Mouse (Mus musculus) hindbrain, embryonic 14.5 days (tissue): ENCODE measurements around the gene Snrk. TPM values are rescaled to one million over a fixed set of nuclear protein-coding genes. Genes with fewer than 3 reads are reported as not detected.

ENCODE experiments used
- ATAC-seq: fragments of 200-750 bp; cut with Nextera tagmentation; 2 replicates; pipeline ENCODE4 v1.8.0; 2017; ENCODE audit warnings: moderate number of reproducible peaks, mild to moderate bottlenecking, moderate TSS enrichment, moderate library complexity; ENCODE audit not compliant: low FRiP score
- DNase-seq: peaks from one replicate; pipeline ENCODE4 v3.0.0-alpha.2; 2015; ENCODE audit warnings: low spot score
- H3K27ac ChIP-seq: fragments of 300-500 bp; sonication (generic); 2 replicates; pipeline ENCODE4 v1.5.1; 2014; ENCODE audit warnings: mild to moderate bottlenecking, moderate library complexity
- H3K27me3 ChIP-seq: fragments of 300-500 bp; sonication (generic); 2 replicates; pipeline ENCODE4 v1.6.1; 2014; ENCODE audit warnings: mild to moderate bottlenecking, low read length, mixed read lengths; ENCODE audit not compliant: control insufficient read depth, insufficient read depth
- H3K36me3 ChIP-seq: fragments of 300-500 bp; sonication (generic); replicated peaks from 2 replicates; pipeline ENCODE4 v1.6.1; 2014; ENCODE audit not compliant: control insufficient read depth, insufficient read depth
- H3K4me1 ChIP-seq: fragments of 300-500 bp; sonication (generic); replicated peaks from 2 replicates; pipeline ENCODE4 v1.6.1; 2014; ENCODE audit warnings: antibody characterized with exemption, low read length, mixed read lengths; ENCODE audit not compliant: control insufficient read depth, insufficient read depth
- H3K4me2 ChIP-seq: fragments of 300-500 bp; sonication (generic); replicated peaks from 2 replicates; pipeline ENCODE4 v1.6.1; 2014; ENCODE audit warnings: mild to moderate bottlenecking, moderate library complexity
- H3K4me3 ChIP-seq: fragments of 300-500 bp; sonication (generic); replicated peaks from 2 replicates; pipeline ENCODE4 v1.5.1; 2014; ENCODE audit warnings: mild to moderate bottlenecking, low read length
- H3K9ac ChIP-seq: fragments of 300-500 bp; sonication (generic); 2 replicates; pipeline ENCODE4 v1.6.1; 2014
- H3K9me3 ChIP-seq: fragments of 300-500 bp; sonication (generic); 2 replicates; pipeline ENCODE4 v1.6.1; 2016; ENCODE audit warnings: low read length; ENCODE audit not compliant: control insufficient read depth
- WGBS: fragments of 180-500 bp; shearing (Covaris S2); extraction: QIAGEN DNeasy Blood & Tissue Kit; methylation state at CpG from one replicate; pipeline ENCODE4 v1.1.7; 2014; 5-methylcytosine and 5-hydroxymethylcytosine counted together
- polyA plus RNA-seq: library from polyadenylated mRNA; unstranded; fragments of >200 nt; fragmentation: Nextera tagmentation; extraction: Ambion mirVana; gene quantifications from 2 replicates; pipeline ENCODE4 v1.2.1, GENCODE M21; 2014

Gene Snrk
- polyA plus RNA-seq, 1 experiment from 2014 or later, result 58.5 TPM

GRCm38 (mm10) chr9:122146124-122146870 lies 29.2 kb downstream of the Snrk start:
- peaks cover 12% of the 10 kb centered on the region for H3K36me3 ChIP-seq
- DNase-seq (no peak), ATAC-seq (no peak)
- no peaks in the 10 kb centered on the region for H3K27me3 ChIP-seq
- H3K9ac ChIP-seq, result no peak overlapping the region
- no peak overlapping the region for H3K4me2 ChIP-seq
- H3K4me1 ChIP-seq, result no peaks in the 10 kb centered on the region; the same call in none of the 2 replicates
- H3K9me3 ChIP-seq, result no peaks in the 10 kb centered on the region; the same call in 1 of the 2 replicates
- H3K27ac ChIP-seq, result no peak overlapping the region
- WGBS, result 72% methylated on average over 4 of the region's 4 CpGs
- no peak overlapping the region for H3K4me3 ChIP-seq

- no peaks in the 10 kb centered on the region for H3K27me3 ChIP-seq
- no peaks in the 10 kb centered on the region; the same call in 1 of the 2 replicates for H3K4me1 ChIP-seq
- H3K36me3 ChIP-seq, result peaks cover 8% of the 10 kb centered on the region
- no peak for ATAC-seq
- no peak overlapping the region for H3K9ac ChIP-seq
- H3K9me3 ChIP-seq, result no peaks in the 10 kb centered on the region; the same call in 1 of the 2 replicates
- H3K4me3 ChIP-seq, result no peak overlapping the region
- 86% methylated on average over 3 of the region's 3 CpGs for WGBS
- no peak for DNase-seq
- no peak overlapping the region for H3K4me2 ChIP-seq
- H3K27ac ChIP-seq, result no peak overlapping the region
These were observed 31.3 kb downstream of the Snrk start for GRCm38 (mm10) chr9:122148356-122148755.

GRCm38 (mm10) chr9:122149997-122150826 lies 33.1 kb downstream of the Snrk start:
- H3K4me3 ChIP-seq, result no peak overlapping the region
- no peaks in the 10 kb centered on the region; the same call in 1 of the 2 replicates for H3K4me1 ChIP-seq
- H3K9me3 ChIP-seq, result no peaks in the 10 kb centered on the region
- H3K36me3 ChIP-seq, result peaks cover 5% of the 10 kb centered on the region; the same call in 1 of the 2 replicates
- no peak overlapping the region for H3K9ac ChIP-seq
- ATAC-seq (no peak), DNase-seq (no peak)
- no peak overlapping the region for H3K27ac ChIP-seq
- WGBS, result 96% methylated on average over 9 of the region's 9 CpGs
- H3K4me2 ChIP-seq, result no peak overlapping the region
- no peaks in the 10 kb centered on the region for H3K27me3 ChIP-seq

- Histone ChIP-seq H3K36me3 (peaks cover 9% of the 10 kb centered on the region), H3K9ac (no peak overlapping the region), H3K4me2 (no peak overlapping the region), H3K27ac (no peak overlapping the region), H3K9me3 (0 out of 2 replicates have a peak, but pooled peaks cover 3% of the 10 kb centered on the region), H3K4me1 (no peaks in the 10 kb centered on the region), H3K27me3 (no peaks in the 10 kb centered on the region), H3K4me3 (no peak overlapping the region)
- ATAC-seq (no peak), DNase-seq (no peak)
- WGBS, result 91% methylated on average over 4 of the region's 4 CpGs
These were observed 35.0 kb downstream of the Snrk start for GRCm38 (mm10) chr9:122152063-122152462.

GRCm38 (mm10) chr9:122152501-122152900 lies 35.4 kb downstream of the Snrk start:
- no peak overlapping the region for H3K27ac ChIP-seq
- H3K27me3 ChIP-seq, result no peaks in the 10 kb centered on the region
- ATAC-seq (no peak), DNase-seq (no peak)
- H3K4me1 ChIP-seq, result no peaks in the 10 kb centered on the region
- no peak overlapping the region for H3K4me2 ChIP-seq
- 0 out of 2 replicates have a peak, but pooled peaks cover 3% of the 10 kb centered on the region for H3K9me3 ChIP-seq
- H3K9ac ChIP-seq, result no peak overlapping the region
- H3K36me3 ChIP-seq, result peaks cover 13% of the 10 kb centered on the region
- 70% methylated on average over 1 of the region's 1 CpGs for WGBS
- no peak overlapping the region for H3K4me3 ChIP-seq

GRCm38 (mm10) chr9:122153436-122153835 lies 36.4 kb downstream of the Snrk start:
- no peak overlapping the region for H3K4me3 ChIP-seq
- H3K36me3 ChIP-seq, result peaks cover 22% of the 10 kb centered on the region
- no peaks in the 10 kb centered on the region for H3K4me1 ChIP-seq
- ATAC-seq (no peak), DNase-seq (no peak)
- no peaks in the 10 kb centered on the region for H3K27me3 ChIP-seq
- no peak overlapping the region for H3K27ac ChIP-seq
- no peak overlapping the region for H3K4me2 ChIP-seq
- WGBS, result 89% methylated on average over 3 of the region's 3 CpGs
- H3K9me3 ChIP-seq, result 0 out of 2 replicates have a peak, but pooled peaks cover 3% of the 10 kb centered on the region
- H3K9ac ChIP-seq, result no peak overlapping the region

GRCm38 (mm10) chr9:122155193-122155592 lies 38.1 kb downstream of the Snrk start:
- Histone ChIP-seq H3K4me3 (no peak overlapping the region), H3K4me1 (no peaks in the 10 kb centered on the region), H3K27ac (no peak overlapping the region), H3K9me3 (0 out of 2 replicates have a peak, but pooled peaks cover 3% of the 10 kb centered on the region), H3K9ac (no peak overlapping the region), H3K27me3 (no peaks in the 10 kb centered on the region), H3K4me2 (no peak overlapping the region), H3K36me3 (peaks cover 30% of the 10 kb centered on the region)
- WGBS, result 94% methylated on average over 1 of the region's 1 CpGs
- DNase-seq (no peak), ATAC-seq (no peak)

- Histone ChIP-seq H3K27ac (no peak overlapping the region), H3K9ac (no peak overlapping the region), H3K4me3 (no peak overlapping the region), H3K36me3 (peaks cover 40% of the 10 kb centered on the region), H3K4me2 (no peak overlapping the region), H3K4me1 (no peaks in the 10 kb centered on the region), H3K9me3 (0 out of 2 replicates have a peak, but pooled peaks cover 3% of the 10 kb centered on the region), H3K27me3 (no peaks in the 10 kb centered on the region)
- no peak for DNase-seq
- no peak for ATAC-seq
- 82% methylated on average over 5 of the region's 5 CpGs for WGBS
These were observed 39.5 kb downstream of the Snrk start for GRCm38 (mm10) chr9:122156389-122157078.

GRCm38 (mm10) chr9:122157079-122157441 lies 40.0 kb downstream of the Snrk start:
- no peak overlapping the region for H3K4me2 ChIP-seq
- no peaks in the 10 kb centered on the region for H3K4me1 ChIP-seq
- H3K4me3 ChIP-seq, result no peak overlapping the region
- H3K36me3 ChIP-seq, result peaks cover 40% of the 10 kb centered on the region
- H3K27ac ChIP-seq, result no peak overlapping the region
- 0 out of 2 replicates have a peak, but pooled peaks cover 3% of the 10 kb centered on the region for H3K9me3 ChIP-seq
- H3K27me3 ChIP-seq, result no peaks in the 10 kb centered on the region
- whole genome bisulfite sequencing, result 94% methylated on average over 14 of the region's 14 CpGs
- no peak for ATAC-seq
- no peak for DNase-seq
- no peak overlapping the region for H3K9ac ChIP-seq
